Mouse (Mus musculus) thymus, adult 2 months (tissue): Measurements from ENCODE around the gene Dlx3.

Experiments
- CTCF ChIP-seq: fragments of 200-500 bp; IDR thresholded peaks from 2 replicates; pipeline ENCODE4 v1.5.1; 2012; ENCODE audit warnings: mild to moderate bottlenecking, control low read depth, low read length, moderate library complexity, borderline replicate concordance; ENCODE audit not compliant: control insufficient read depth, poor library complexity, insufficient read depth; ENCODE audit errors: extremely low read depth
- POLR2A ChIP-seq: fragments of 200-500 bp; IDR thresholded peaks from 2 replicates; pipeline ENCODE4 v1.6.1; 2012; ENCODE audit warnings: mild to moderate bottlenecking, low read length, control low read depth, moderate library complexity; ENCODE audit not compliant: control insufficient read depth, poor library complexity, insufficient read depth; ENCODE audit errors: extremely low read depth

GRCm38 (mm10) chr11:95093077-95093476 lies 26.8 kb upstream of the Dlx3 start:
- TF ChIP-seq CTCF, result no peak
- no peak for TF ChIP-seq POLR2A
